Mouse (Mus musculus): ENCODE results near the gene Pbx1. TPM values are rescaled to one million over a fixed set of nuclear protein-coding genes. Genes with fewer than 3 reads are reported as not detected.

The Pbx1 gene
- polyA plus RNA-seq, 1 experiment = 11.0 TPM

GRCm38 (mm10) chr1:168328236-168328605 is 103.8 kb downstream of the Pbx1 start:
- no peaks in the 10 kb centered on the region for H3K4me1 ChIP-seq (ENCODE audit: control insufficient read depth, insufficient read depth, insufficient read length, low read length)
- no peaks in the 10 kb centered on the region for H3K36me3 ChIP-seq (ENCODE audit: control insufficient read depth, insufficient read depth, low read length)
- 70% methylated on average over 3 of the region's 3 CpGs for WGBS
- no peak overlapping the region for H3K27ac ChIP-seq (ENCODE audit: insufficient read depth, low read depth, low read length)
- H3K4me3 ChIP-seq (ENCODE audit: low read depth, low read length) = no peak overlapping the region
- H3K27me3 ChIP-seq (ENCODE audit: control insufficient read depth, insufficient read depth, low read length) = no peaks in the 10 kb centered on the region
- TF ChIP-seq CTCF (IDR thresholded peaks at IDR 0.05; ENCODE audit: extremely low read depth, insufficient read length, insufficient replicate concordance, low read depth, low read length) (no peak), POLR2A (IDR thresholded peaks at IDR 0.05; ENCODE audit: low read depth, low read length) (no peak)

- no peaks in the 10 kb centered on the region for H3K27me3 ChIP-seq (ENCODE audit: control insufficient read depth, insufficient read depth, low read length)
- no peak overlapping the region for H3K4me3 ChIP-seq (ENCODE audit: low read depth, low read length)
- H3K4me1 ChIP-seq (ENCODE audit: control insufficient read depth, insufficient read depth, insufficient read length, low read length) = no peaks in the 10 kb centered on the region
- 89% methylated on average over 18 of the region's 18 CpGs for WGBS
- TF ChIP-seq POLR2A (IDR thresholded peaks at IDR 0.05; ENCODE audit: low read depth, low read length) = no peak
- no peak for TF ChIP-seq CTCF (IDR thresholded peaks at IDR 0.05; ENCODE audit: extremely low read depth, insufficient read length, insufficient replicate concordance, low read depth, low read length)
- no peak overlapping the region for H3K27ac ChIP-seq (ENCODE audit: insufficient read depth, low read depth, low read length)
- no peaks in the 10 kb centered on the region for H3K36me3 ChIP-seq (ENCODE audit: control insufficient read depth, insufficient read depth, low read length)
These were observed 104.5 kb downstream of the Pbx1 start for GRCm38 (mm10) chr1:168327405-168328235.

DNA sequence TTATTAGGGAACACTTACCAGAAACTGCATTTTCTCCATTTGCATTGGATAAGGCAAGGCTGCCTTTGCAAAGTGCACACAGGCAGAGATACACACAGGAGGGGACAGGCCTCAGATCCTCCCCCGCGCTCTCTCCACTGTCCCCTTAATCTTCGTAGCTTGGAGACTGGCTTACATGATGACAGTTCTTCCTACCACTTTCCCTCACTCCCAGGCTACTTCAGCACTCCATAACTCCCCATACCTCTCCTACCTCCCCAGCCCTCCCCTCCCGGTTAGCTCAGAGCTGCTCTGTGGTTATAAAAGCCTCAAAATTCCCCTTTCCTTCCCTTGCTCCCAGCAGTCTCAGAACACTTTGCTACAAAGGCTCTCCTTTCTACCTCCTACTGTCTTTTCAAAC is 106.3 kb downstream of the Pbx1 start:
- no peak for TF ChIP-seq CTCF (IDR thresholded peaks at IDR 0.05; ENCODE audit: extremely low read depth, insufficient read length, insufficient replicate concordance, low read depth, low read length)
- TF ChIP-seq POLR2A (IDR thresholded peaks at IDR 0.05; ENCODE audit: low read depth, low read length) = no peak
- no peak overlapping the region for H3K4me3 ChIP-seq (ENCODE audit: low read depth, low read length)
- no peak overlapping the region for H3K27ac ChIP-seq (ENCODE audit: insufficient read depth, low read depth, low read length)
- no peaks in the 10 kb centered on the region for H3K4me1 ChIP-seq (ENCODE audit: control insufficient read depth, insufficient read depth, insufficient read length, low read length)
- H3K36me3 ChIP-seq (ENCODE audit: control insufficient read depth, insufficient read depth, low read length) = no peaks in the 10 kb centered on the region
- no peaks in the 10 kb centered on the region for H3K27me3 ChIP-seq (ENCODE audit: control insufficient read depth, insufficient read depth, low read length)
- WGBS = 85% methylated on average over 4 of the region's 4 CpGs

DNA sequence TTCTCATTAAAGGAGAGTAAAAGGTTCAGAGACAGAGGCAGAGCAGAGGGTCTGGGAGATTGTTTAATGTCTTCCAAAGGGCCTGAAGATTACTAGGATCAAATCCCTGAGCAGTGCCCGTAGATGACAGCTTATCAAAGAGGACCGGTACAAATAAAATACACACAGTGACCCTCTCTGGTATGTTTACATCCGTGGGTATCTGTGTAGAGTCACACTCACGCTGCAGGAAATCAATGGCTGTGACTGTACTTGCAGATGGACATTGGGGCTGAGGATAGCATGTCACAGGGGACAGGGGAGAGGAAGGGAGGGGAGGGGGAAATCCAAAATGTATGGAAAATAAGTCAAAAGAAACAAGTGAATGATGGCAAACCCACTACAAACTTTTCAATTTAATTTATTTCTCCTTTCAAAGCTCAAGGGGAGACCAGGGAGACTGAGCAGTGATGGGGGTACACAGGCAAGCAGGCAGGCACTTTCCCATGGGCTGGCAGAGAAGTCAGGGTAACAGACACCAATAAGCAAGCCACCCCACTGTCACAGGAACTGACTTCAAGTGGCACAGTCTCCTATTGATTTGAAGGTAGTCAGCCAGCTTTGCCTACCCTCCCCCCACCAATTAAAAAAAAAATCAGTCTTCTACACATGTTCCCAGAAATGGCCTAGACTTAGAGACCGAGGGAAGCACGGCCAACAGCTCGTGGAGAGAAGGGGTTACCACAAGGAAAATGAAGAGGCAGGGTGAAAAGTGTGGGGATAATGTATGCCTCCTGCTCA is 107.6 kb downstream of the Pbx1 start:
- WGBS = 68% methylated on average over 7 of the region's 7 CpGs
- Histone ChIP-seq H3K4me3 (ENCODE audit: low read depth, low read length) (no peak overlapping the region), H3K4me1 (ENCODE audit: control insufficient read depth, insufficient read depth, insufficient read length, low read length) (no peaks in the 10 kb centered on the region), H3K27me3 (ENCODE audit: control insufficient read depth, insufficient read depth, low read length) (no peaks in the 10 kb centered on the region), H3K36me3 (ENCODE audit: control insufficient read depth, insufficient read depth, low read length) (no peaks in the 10 kb centered on the region), H3K27ac (ENCODE audit: insufficient read depth, low read depth, low read length) (no peak overlapping the region)
- TF ChIP-seq POLR2A (IDR thresholded peaks at IDR 0.05; ENCODE audit: low read depth, low read length) (no peak), CTCF (IDR thresholded peaks at IDR 0.05; ENCODE audit: extremely low read depth, insufficient read length, insufficient replicate concordance, low read depth, low read length) (no peak)

DNA sequence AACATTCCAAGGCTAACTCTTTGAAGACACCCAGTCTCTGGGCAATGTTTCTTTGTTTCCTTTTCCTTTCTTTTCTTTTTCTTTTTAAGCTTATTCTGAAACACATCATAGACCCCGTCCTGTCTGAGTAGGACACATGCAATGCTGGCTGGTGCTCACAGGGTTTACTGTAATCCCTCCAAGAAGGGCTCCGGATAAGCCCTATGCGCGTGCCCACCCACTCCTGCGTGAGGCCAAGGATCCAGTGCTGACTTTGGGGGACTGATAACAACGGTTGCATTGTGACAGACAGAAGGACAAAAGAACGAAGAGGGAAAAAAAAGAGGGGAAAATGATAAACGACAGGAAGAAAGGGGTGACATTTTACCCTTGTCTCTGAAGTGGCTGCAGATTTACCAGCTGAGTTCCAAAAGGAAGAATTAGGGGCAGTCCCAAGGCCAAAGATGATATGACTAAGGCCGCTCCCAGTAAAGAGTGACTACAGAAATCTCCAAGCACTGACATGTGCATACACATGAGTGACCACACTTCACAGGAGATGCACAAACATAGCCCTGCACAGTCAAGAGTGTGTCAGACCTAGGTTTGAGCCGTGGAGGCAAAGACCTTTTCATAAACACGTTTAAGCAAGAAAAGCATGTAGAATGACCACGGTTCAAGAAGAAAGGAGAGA is 108.5 kb downstream of the Pbx1 start:
- Histone ChIP-seq H3K4me3 (ENCODE audit: low read depth, low read length) (no peak overlapping the region), H3K27ac (ENCODE audit: insufficient read depth, low read depth, low read length) (no peak overlapping the region), H3K36me3 (ENCODE audit: control insufficient read depth, insufficient read depth, low read length) (no peaks in the 10 kb centered on the region), H3K27me3 (ENCODE audit: control insufficient read depth, insufficient read depth, low read length) (no peaks in the 10 kb centered on the region), H3K4me1 (ENCODE audit: control insufficient read depth, insufficient read depth, insufficient read length, low read length) (no peaks in the 10 kb centered on the region)
- WGBS = 76% methylated on average over 12 of the region's 12 CpGs
- no peak for TF ChIP-seq CTCF (IDR thresholded peaks at IDR 0.05; ENCODE audit: extremely low read depth, insufficient read length, insufficient replicate concordance, low read depth, low read length)
- TF ChIP-seq POLR2A (IDR thresholded peaks at IDR 0.05; ENCODE audit: low read depth, low read length) = no peak

- Histone ChIP-seq H3K27ac (ENCODE audit: insufficient read depth, low read depth, low read length) (no peak overlapping the region), H3K4me3 (ENCODE audit: low read depth, low read length) (no peak overlapping the region), H3K36me3 (ENCODE audit: control insufficient read depth, insufficient read depth, low read length) (no peaks in the 10 kb centered on the region), H3K4me1 (ENCODE audit: control insufficient read depth, insufficient read depth, insufficient read length, low read length) (no peaks in the 10 kb centered on the region), H3K27me3 (ENCODE audit: control insufficient read depth, insufficient read depth, low read length) (no peaks in the 10 kb centered on the region)
- TF ChIP-seq CTCF (IDR thresholded peaks at IDR 0.05; ENCODE audit: extremely low read depth, insufficient read length, insufficient replicate concordance, low read depth, low read length) = peak; percentile 66; the same call in 1 of the 2 replicates
- no peak for TF ChIP-seq POLR2A (IDR thresholded peaks at IDR 0.05; ENCODE audit: low read depth, low read length)
- 100% methylated on average over 1 of the region's 1 CpGs for WGBS
These were observed 109.2 kb downstream of the Pbx1 start for GRCm38 (mm10) chr1:168322892-168323291.

DNA sequence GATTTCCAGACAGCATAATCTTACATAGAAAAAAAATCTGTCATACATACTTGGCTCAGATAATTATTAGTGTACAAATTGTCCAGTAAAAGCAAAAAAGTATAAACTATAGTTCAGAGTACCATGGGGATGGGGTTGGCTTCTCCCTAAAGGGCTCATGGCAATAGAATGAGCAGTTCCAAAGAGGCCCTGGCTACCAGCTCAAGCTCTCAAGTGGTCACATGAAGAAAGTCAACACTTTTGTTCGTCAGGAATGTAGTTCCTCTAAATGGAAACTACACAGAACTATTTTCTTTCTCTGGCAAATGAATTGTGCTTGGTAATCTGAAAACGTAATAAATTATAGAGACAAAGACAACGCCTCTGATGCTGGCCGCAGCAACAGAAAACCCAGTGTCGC is 112.4 kb downstream of the Pbx1 start:
- Histone ChIP-seq H3K4me3 (ENCODE audit: low read depth, low read length) (no peak overlapping the region), H3K36me3 (ENCODE audit: control insufficient read depth, insufficient read depth, low read length) (no peaks in the 10 kb centered on the region), H3K27ac (ENCODE audit: insufficient read depth, low read depth, low read length) (no peak overlapping the region), H3K4me1 (ENCODE audit: control insufficient read depth, insufficient read depth, insufficient read length, low read length) (no peaks in the 10 kb centered on the region), H3K27me3 (ENCODE audit: control insufficient read depth, insufficient read depth, low read length) (no peaks in the 10 kb centered on the region)
- 85% methylated on average over 5 of the region's 5 CpGs for WGBS
- TF ChIP-seq POLR2A (IDR thresholded peaks at IDR 0.05; ENCODE audit: low read depth, low read length) (no peak), CTCF (IDR thresholded peaks at IDR 0.05; ENCODE audit: extremely low read depth, insufficient read length, insufficient replicate concordance, low read depth, low read length) (no peak)

All from small intestine, adult 2 months (tissue).